Mouse (Mus musculus) ES-E14 (cell line): ENCODE measurements around the gene Slc25a33. TPM values are rescaled to one million over a fixed set of nuclear protein-coding genes. Genes with fewer than 3 reads are reported as not detected.
A peak's percentile ranks its signal among the peaks of the same experiment; 100 is the strongest.

Experiments
- DNase-seq: peaks from one replicate; pipeline ENCODE4 v3.0.0-alpha.2; 2013; ENCODE audit warnings: low read depth, low spot score
- H3K27ac ChIP-seq: 2 replicates; pipeline ENCODE4 v1.5.1; 2012; ENCODE audit warnings: low read depth, mild to moderate bottlenecking, low read length, moderate library complexity, mixed read lengths; ENCODE audit not compliant: poor library complexity, insufficient read depth, severe bottlenecking
- H3K36me3 ChIP-seq: 2 replicates; pipeline ENCODE4 v1.6.1; 2012; ENCODE audit warnings: mild to moderate bottlenecking, low read length, moderate library complexity, mixed read lengths; ENCODE audit not compliant: control insufficient read depth, poor library complexity, insufficient read depth, severe bottlenecking
- H3K4me1 ChIP-seq, 2 experiments: fragments of 150-350 bp in 1 of 2; sonication (generic) in 1 of 2; 2 replicates each; pipeline ENCODE4 v1.6.1; 2012; ENCODE audit warnings: low read length in 2 of 2, mild to moderate bottlenecking in 1 of 2, mixed read lengths in 1 of 2; ENCODE audit not compliant: control insufficient read depth in 2 of 2, insufficient read depth in 2 of 2, poor library complexity in 1 of 2
- H3K4me3 ChIP-seq, 2 experiments: fragments of 150-350 bp in 1 of 2; sonication (generic) in 1 of 2; 2 replicates each; pipeline ENCODE4 v1.5.1; 2012; ENCODE audit warnings: low read length in 2 of 2, low read depth in 1 of 2, mild to moderate bottlenecking in 1 of 2, mixed read lengths in 1 of 2; ENCODE audit not compliant: insufficient read depth in 1 of 2, poor library complexity in 1 of 2, severe bottlenecking in 1 of 2
- H3K9ac ChIP-seq: 2 replicates; pipeline ENCODE4 v1.6.1; 2012; ENCODE audit warnings: low read depth, mild to moderate bottlenecking, low read length, mixed read lengths; ENCODE audit not compliant: poor library complexity, insufficient read depth, severe bottlenecking
- H3K9me3 ChIP-seq: fragments of 150-350 bp; sonication (generic); 2 replicates; pipeline ENCODE4 v1.6.1; 2012; ENCODE audit warnings: low read depth, mild to moderate bottlenecking, low read length; ENCODE audit not compliant: control insufficient read depth, insufficient read depth
- CHD2 ChIP-seq: IDR thresholded peaks from 2 replicates; pipeline ENCODE4 v1.6.1; 2014; ENCODE audit warnings: mild to moderate bottlenecking, low read depth, low read length, inconsistent platforms
- HCFC1 ChIP-seq: IDR thresholded peaks from 2 replicates; pipeline ENCODE4 v1.6.1; 2012; ENCODE audit warnings: low read length, inconsistent platforms, borderline replicate concordance; ENCODE audit not compliant: insufficient read depth
- MAFK ChIP-seq: IDR thresholded peaks from 2 replicates; pipeline ENCODE4 v1.6.1; 2014; ENCODE audit warnings: mild to moderate bottlenecking, low read depth, low read length, inconsistent platforms; ENCODE audit not compliant: insufficient read depth
- ZC3H11A ChIP-seq: IDR thresholded peaks from 2 replicates; pipeline ENCODE4 v1.6.1; 2012; ENCODE audit warnings: low read depth, mild to moderate bottlenecking, inconsistent platforms, low read length, borderline replicate concordance
- ZNF384 ChIP-seq: IDR thresholded peaks from 2 replicates; pipeline ENCODE4 v1.6.1; 2012; ENCODE audit warnings: low read depth, low read length, inconsistent platforms
- in situ Hi-C, 2 experiments: fragments of 600-800 bp; cut with MboI; formaldehyde crosslinking; loops; one replicate each; pipeline ENCODE4 v1.15.1; 2025; ENCODE audit warnings: low sequenced_read_pairs in 2 of 2, inconsistent platforms in 1 of 2; ENCODE audit not compliant: unreplicated experiment in 2 of 2
- total RNA-seq: library from RNA; depleted of rRNA; stranded (reverse); fragments of 300-350 nt; gene quantifications from 2 replicates; pipeline ENCODE4 v1.2.3, GENCODE M21; 2012

Gene Slc25a33
- total RNA-seq, 1 experiment, result 12.2 TPM

- Histone ChIP-seq H3K36me3 (no peaks in the 10 kb centered on the region), H3K4me3 (no peak overlapping the region), H3K9me3 (no peaks in the 10 kb centered on the region), H3K9ac (no peak overlapping the region), H3K27ac (peak overlapping the region; percentile 25; the same call in 1 of the 2 replicates), H3K4me1 (peaks cover 4 to 16% of the 10 kb centered on the region in 2 experiments; a peak in 3 of 4 replicates)
- no peak for TF ChIP-seq HCFC1
- no peak for DNase-seq
- in situ Hi-C loops, result loop anchor here in 1 of 2 experiments (10.0 kb wide), 1 partner anchor 304 kb away; no protein-coding TSS in a partner anchor
Observed at GRCm38 (mm10) chr4:149800576-149800975, 26.5 kb upstream of the Slc25a33 start.

DNA sequence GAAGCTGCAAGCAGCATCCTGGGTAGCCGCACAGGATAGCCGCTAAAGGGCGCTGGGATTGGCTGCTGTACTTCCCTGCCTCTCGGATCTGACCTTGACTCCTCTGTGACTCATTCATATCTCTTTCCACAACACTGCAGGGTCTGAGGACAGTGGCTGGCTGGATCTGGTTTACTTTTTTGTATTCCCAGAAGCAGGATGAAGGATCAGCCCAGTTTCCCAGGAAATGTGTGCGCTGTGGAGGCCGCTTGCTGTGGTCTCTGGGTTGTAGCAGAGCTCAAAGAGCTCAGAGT lies 26.0 kb upstream of the Slc25a33 start:
- no peak overlapping the region for H3K4me3 ChIP-seq
- in situ Hi-C loops, result loop anchor here in 1 of 2 experiments (10.0 kb wide), 1 partner anchor 305 kb away; no protein-coding TSS in a partner anchor
- H3K27ac ChIP-seq, result peak overlapping the region; percentile 71
- no peaks in the 10 kb centered on the region for H3K9me3 ChIP-seq
- no peak overlapping the region for H3K9ac ChIP-seq
- peak; percentile 59 for DNase-seq
- peaks cover 4 to 16% of the 10 kb centered on the region in 2 experiments; a peak in 3 of 4 replicates for H3K4me1 ChIP-seq
- H3K36me3 ChIP-seq, result no peaks in the 10 kb centered on the region
- TF ChIP-seq ZC3H11A (no peak), CHD2 (no peak)

DNA sequence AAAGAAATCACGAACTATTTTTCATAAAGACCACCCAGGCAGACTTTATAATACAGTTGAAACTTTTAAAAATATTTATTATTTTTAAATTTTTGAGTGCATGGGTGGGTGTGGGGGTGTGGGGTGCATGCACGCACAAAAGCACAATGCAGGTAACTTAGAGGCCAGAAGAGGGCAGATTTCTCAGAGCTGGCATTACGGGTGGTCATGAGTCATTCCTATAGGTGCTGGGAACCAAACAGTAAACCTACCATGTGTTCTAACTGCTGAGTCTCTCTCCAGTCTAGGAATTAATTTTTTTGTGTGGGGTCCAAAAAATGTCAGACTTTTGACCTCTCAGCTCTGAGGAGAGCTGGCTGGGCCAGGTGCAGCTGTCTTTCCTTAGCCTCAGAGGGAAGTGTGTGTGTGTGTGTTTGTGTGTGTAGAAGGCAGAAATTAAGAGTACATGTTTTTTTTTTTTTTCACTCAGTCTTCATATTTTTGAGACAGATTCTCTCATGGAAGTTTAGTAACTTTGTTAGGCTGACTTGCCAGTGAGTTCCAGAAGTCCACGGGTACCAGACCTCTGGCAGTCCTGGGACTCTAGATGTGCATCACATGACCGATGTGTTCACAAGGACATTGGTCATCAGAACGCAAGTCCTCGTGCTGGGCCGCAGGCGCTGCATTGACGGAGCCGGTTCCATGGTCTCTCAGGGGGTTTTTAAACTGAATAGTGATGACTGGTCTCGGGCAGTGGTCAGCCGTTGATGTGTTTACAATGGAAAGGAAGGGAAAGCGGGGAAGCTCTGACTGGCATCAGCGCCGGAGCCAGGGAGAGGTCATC lies 25.5 kb upstream of the Slc25a33 start:
- no peak for DNase-seq
- in situ Hi-C loops, result loop anchor here in 1 of 2 experiments (10.0 kb wide), 1 partner anchor 305 kb away; no protein-coding TSS in a partner anchor
- peak overlapping the region; percentile 71 for H3K27ac ChIP-seq
- no peaks in the 10 kb centered on the region for H3K9me3 ChIP-seq
- peaks cover 4 to 16% of the 10 kb centered on the region in 2 experiments; a peak in 3 of 4 replicates for H3K4me1 ChIP-seq
- no peak overlapping the region for H3K9ac ChIP-seq
- H3K36me3 ChIP-seq, result no peaks in the 10 kb centered on the region
- TF ChIP-seq ZNF384 (no peak), MAFK (no peak), HCFC1 (no peak), CHD2 (no peak), ZC3H11A (no peak)
- H3K4me3 ChIP-seq, result no peak overlapping the region

- DNase-seq, result peak; percentile 54
- no peak overlapping the region for H3K4me3 ChIP-seq
- no peak overlapping the region for H3K9ac ChIP-seq
- peak overlapping the region; percentile 71 for H3K27ac ChIP-seq
- H3K9me3 ChIP-seq, result no peaks in the 10 kb centered on the region
- H3K36me3 ChIP-seq, result no peaks in the 10 kb centered on the region
- TF ChIP-seq MAFK (no peak), ZNF384 (no peak), HCFC1 (no peak)
- H3K4me1 ChIP-seq, result peaks cover 4 to 16% of the 10 kb centered on the region in 2 experiments; a peak in 3 of 4 replicates
- in situ Hi-C loops, result no loop called here
Observed at GRCm38 (mm10) chr4:149798684-149799309, 24.7 kb upstream of the Slc25a33 start.
